Mouse (Mus musculus): Measurements from ENCODE around the gene Aldh2. TPM values are rescaled to one million over a fixed set of nuclear protein-coding genes. Genes with fewer than 3 reads are reported as not detected.
"Not testable (repeated sequence)": the region's sequence is repeated elsewhere in the genome, so short reads cannot be mapped to it uniquely, and the experiment has no call there.

Aldh2 gene
- polyA plus RNA-seq (2015; fragmentation: Nextera tagmentation; extraction: Ambion mirVana): 121 and 123 TPM in 2 replicates

DNA sequence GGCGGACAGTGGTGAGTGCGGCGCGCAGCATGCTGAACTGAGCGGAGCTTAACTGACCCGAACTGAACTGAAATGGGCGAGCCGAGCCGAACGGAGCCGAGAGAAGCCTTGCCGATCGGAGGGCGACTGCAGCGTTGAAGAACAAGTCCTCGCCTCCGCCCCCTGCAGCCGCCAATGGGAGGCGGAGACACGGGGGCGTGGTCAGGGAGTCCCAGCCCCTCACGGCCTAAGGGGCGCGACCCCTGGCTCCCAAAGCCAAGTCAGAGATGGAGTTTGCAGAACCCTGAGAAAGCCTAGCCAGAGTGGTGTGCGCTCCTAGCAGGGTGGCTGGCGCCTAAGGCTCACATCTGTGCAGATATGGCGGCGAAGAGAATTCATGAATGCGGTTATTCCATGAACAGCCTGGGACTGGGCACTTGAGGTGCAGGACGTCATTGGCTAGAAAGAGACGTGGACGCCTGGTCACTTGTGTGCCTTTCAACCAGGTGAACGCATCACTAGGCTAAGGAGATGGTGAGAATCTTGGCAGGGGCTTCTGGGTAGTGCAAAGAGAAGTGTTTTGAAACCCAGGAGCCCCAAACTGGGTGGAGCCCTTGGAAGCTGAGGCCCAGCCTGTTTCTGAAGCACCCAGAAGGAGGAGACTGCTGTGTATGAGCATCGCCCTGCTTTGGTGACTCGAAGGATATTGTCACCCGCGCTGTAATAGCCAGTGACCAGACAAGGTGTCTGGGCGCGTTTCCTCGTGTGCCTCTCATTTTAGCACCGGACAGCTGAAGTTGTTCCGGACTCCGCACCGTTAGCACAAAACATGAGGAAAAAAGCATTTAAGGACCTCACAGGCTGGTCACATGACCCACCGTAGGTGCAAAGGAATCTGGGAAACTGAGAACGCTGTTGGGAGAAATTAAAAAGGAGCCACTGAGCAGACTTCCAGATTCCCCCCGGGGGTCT lies at the start of gene Aldh2:
Gene Aldh2, minus strand, starts transcription at position 374 of the 951 bp plus-strand sequence.
- H3K4me1 ChIP-seq: peaks cover 30% of the 10 kb centered on the region
- H3K27ac ChIP-seq: peak within 1 kb of the TSS; percentile 77
- peak within 1 kb of the TSS; percentile 98 for H3K4me2 ChIP-seq
- H3K4me3 ChIP-seq: peak within 1 kb of the TSS; percentile 77
- H3K27me3 ChIP-seq (replicated peaks): no peaks in the 10 kb centered on the region
- ATAC-seq (replicated peaks): peak; percentile 84
- WGBS: 3% methylated on average over 47 of the region's 47 CpGs
- H3K9me3 ChIP-seq: no peaks in the 10 kb centered on the region
- H3K36me3 ChIP-seq (replicated peaks): no peaks in the 10 kb centered on the region
- H3K9ac ChIP-seq: peak within 1 kb of the TSS; percentile 75

GRCm38 (mm10) chr5:121639601-121640000 lies 46.0 kb upstream of the Aldh2 start:
- Histone ChIP-seq H3K27ac (no peak overlapping the region), H3K36me3 (replicated peaks) (no peaks in the 10 kb centered on the region), H3K4me1 (no peaks in the 10 kb centered on the region), H3K4me3 (no peak overlapping the region), H3K27me3 (replicated peaks) (no peaks in the 10 kb centered on the region), H3K9me3 (no peaks in the 10 kb centered on the region), H3K4me2 (no peak overlapping the region), H3K9ac (no peak overlapping the region)
- WGBS: 92% methylated on average over 9 of the region's 9 CpGs
- no peak for ATAC-seq (replicated peaks)

GRCm38 (mm10) chr5:121637296-121637695 lies 43.7 kb upstream of the Aldh2 start:
- H3K36me3 ChIP-seq (replicated peaks): no peaks in the 10 kb centered on the region
- no peak overlapping the region for H3K27ac ChIP-seq
- no peak overlapping the region for H3K4me2 ChIP-seq
- H3K9ac ChIP-seq: no peak overlapping the region
- H3K4me3 ChIP-seq: no peak overlapping the region
- 89% methylated on average over 6 of the region's 6 CpGs for WGBS
- H3K4me1 ChIP-seq: no peaks in the 10 kb centered on the region
- no peaks in the 10 kb centered on the region for H3K27me3 ChIP-seq (replicated peaks)
- ATAC-seq (replicated peaks): no peak
- no peaks in the 10 kb centered on the region for H3K9me3 ChIP-seq

- Histone ChIP-seq H3K36me3 (replicated peaks) (no peaks in the 10 kb centered on the region), H3K27ac (no peak overlapping the region), H3K9ac (no peak overlapping the region), H3K9me3 (no peaks in the 10 kb centered on the region), H3K4me3 (no peak overlapping the region), H3K27me3 (replicated peaks) (no peaks in the 10 kb centered on the region), H3K4me2 (no peak overlapping the region), H3K4me1 (no peaks in the 10 kb centered on the region)
- no peak for ATAC-seq (replicated peaks)
- 93% methylated on average over 5 of the region's 5 CpGs for WGBS
Observed at GRCm38 (mm10) chr5:121634668-121635067, 41.0 kb upstream of the Aldh2 start.

DNA sequence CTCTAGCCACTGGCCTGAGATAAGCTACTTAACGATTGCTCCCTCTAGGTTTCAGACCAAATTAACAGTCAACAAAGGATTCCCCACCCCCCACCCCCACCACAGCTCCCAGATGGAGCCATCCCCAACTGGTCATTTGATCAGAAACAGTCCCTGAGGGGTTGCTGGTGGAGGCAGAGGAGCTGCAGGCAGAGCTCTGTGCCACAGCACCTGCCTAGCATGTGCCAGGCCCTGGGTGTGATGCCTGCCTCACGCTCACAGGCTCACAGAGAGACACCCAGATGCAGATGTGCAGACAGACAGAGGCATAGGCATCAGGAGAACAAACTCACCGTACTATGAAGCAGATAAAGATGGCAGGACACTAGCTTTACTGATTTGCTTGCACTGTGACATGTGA lies 39.2 kb upstream of the Aldh2 start:
- ATAC-seq (replicated peaks): no peak
- H3K4me2 ChIP-seq: no peak overlapping the region
- H3K27me3 ChIP-seq (replicated peaks): no peaks in the 10 kb centered on the region
- 34% methylated on average over 3 of the region's 3 CpGs for WGBS
- H3K4me1 ChIP-seq: no peaks in the 10 kb centered on the region
- no peak overlapping the region for H3K9ac ChIP-seq
- no peak overlapping the region for H3K4me3 ChIP-seq
- H3K36me3 ChIP-seq (replicated peaks): no peaks in the 10 kb centered on the region
- H3K27ac ChIP-seq: no peak overlapping the region
- H3K9me3 ChIP-seq: no peaks in the 10 kb centered on the region

GRCm38 (mm10) chr5:121631106-121631647 lies 37.6 kb upstream of the Aldh2 start:
- not testable (repeated sequence) for ATAC-seq (replicated peaks); H3K36me3 ChIP-seq (replicated peaks)
- WGBS: 59% methylated on average over 9 of the region's 9 CpGs

DNA sequence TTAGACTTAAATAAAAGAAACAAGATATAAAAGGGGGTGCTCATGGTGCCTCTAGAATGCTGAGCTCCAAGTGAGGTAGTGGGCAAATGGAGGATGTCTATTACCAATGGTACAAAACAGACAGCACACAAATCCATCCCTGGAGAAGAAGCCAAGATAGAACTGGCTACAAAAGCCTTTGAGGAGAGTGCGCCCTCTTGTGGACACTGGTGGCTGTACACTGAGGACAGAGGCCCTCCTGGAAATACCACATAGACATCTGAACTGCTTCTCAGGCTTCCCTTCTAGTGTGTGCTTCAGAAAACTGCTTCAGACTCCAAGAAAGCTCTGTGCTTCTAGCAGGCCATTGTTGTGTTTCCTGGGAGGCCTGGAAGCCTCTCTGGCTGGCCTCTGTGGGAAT lies 34.2 kb upstream of the Aldh2 start:
- Histone ChIP-seq H3K4me3 (no peak overlapping the region), H3K9me3 (no peaks in the 10 kb centered on the region), H3K9ac (no peak overlapping the region), H3K4me2 (no peak overlapping the region), H3K27ac (no peak overlapping the region), H3K27me3 (replicated peaks) (no peaks in the 10 kb centered on the region), H3K36me3 (replicated peaks) (no peaks in the 10 kb centered on the region), H3K4me1 (no peaks in the 10 kb centered on the region)
- WGBS: 4% methylated on average over 1 of the region's 1 CpGs
- ATAC-seq (replicated peaks): no peak

More at GRCm38 (mm10) chr5:121631106-121631647, 37.6 kb upstream of the Aldh2 start:
- not testable (repeated sequence) for H3K9me3 ChIP-seq; H3K27me3 ChIP-seq (replicated peaks); H3K4me2 ChIP-seq; H3K4me1 ChIP-seq; H3K9ac ChIP-seq; H3K27ac ChIP-seq; H3K4me3 ChIP-seq

GRCm38 (mm10) chr5:121623241-121623640 lies 29.6 kb upstream of the Aldh2 start:
- WGBS: 92% methylated on average over 3 of the region's 3 CpGs
- ATAC-seq (replicated peaks): no peak

GRCm38 (mm10) chr5:121621102-121621501 lies 27.5 kb upstream of the Aldh2 start:
- 96% methylated on average over 5 of the region's 5 CpGs for WGBS
- Histone ChIP-seq H3K36me3 (replicated peaks) (no peaks in the 10 kb centered on the region), H3K9me3 (no peaks in the 10 kb centered on the region), H3K27ac (no peak overlapping the region), H3K4me3 (no peak overlapping the region), H3K9ac (no peak overlapping the region), H3K4me1 (peaks cover 15% of the 10 kb centered on the region), H3K4me2 (no peak overlapping the region), H3K27me3 (replicated peaks) (no peaks in the 10 kb centered on the region)
- no peak for ATAC-seq (replicated peaks)

More at GRCm38 (mm10) chr5:121623241-121623640, 29.6 kb upstream of the Aldh2 start:
- Histone ChIP-seq H3K27ac (no peak overlapping the region), H3K4me2 (no peak overlapping the region), H3K4me3 (no peak overlapping the region), H3K9me3 (no peaks in the 10 kb centered on the region), H3K27me3 (replicated peaks) (no peaks in the 10 kb centered on the region), H3K4me1 (peaks cover 10% of the 10 kb centered on the region), H3K9ac (no peak overlapping the region), H3K36me3 (replicated peaks) (no peaks in the 10 kb centered on the region)

DNA sequence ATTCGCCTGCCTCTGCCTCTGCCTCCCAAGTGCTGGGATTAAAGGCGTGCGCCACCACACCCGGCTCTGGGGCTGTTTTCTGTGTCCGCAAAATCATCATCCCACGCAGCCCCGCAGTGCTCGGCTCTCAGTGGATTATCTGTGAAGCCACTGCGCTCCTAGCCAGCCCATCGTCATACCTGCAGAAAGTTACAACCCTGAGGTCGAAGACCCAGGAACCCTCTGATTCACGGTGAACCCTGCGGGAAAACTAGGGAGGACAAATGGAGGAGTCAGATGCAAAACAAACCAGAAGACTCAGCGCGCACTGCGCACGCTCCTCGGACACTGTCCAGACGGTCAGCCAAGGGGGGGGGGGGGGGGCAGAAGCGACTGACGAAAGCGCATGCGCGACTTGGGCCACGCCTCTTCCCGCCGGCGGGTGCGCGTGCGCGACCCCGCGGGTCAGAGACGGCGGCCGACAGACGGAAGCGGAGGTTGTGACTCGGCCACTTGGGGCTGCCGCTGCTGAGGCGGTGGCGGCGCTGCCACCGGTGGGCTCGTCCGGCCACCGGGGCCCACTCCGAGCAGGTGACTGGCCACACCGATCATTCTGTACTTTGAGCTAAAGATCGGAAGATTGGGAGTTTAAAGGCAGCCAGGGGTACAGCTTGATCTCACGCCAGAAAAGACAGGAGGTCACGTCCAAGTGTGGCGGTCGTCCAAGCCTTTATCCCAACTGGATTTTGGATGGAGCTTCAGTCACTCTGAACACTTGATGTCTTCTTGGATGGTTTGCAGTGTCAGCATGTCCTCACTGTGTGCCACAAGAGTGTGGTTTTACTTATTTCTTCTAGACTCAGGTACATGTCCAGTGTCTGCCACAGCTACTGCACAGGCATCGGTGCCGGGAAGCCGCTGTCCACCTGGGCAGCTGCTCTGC lies 25.2 kb upstream of the Aldh2 start, which contains the start of gene Acad12:
Gene Acad12, minus strand, starts transcription at position 347 of the 922 bp plus-strand sequence.
- Histone ChIP-seq H3K4me1 (peaks cover 15% of the 10 kb centered on the region), H3K4me3 (peak within 1 kb of the TSS; percentile 60), H3K27ac (peak within 1 kb of the TSS; percentile 85), H3K9me3 (no peaks in the 10 kb centered on the region), H3K36me3 (replicated peaks) (no peaks in the 10 kb centered on the region), H3K27me3 (replicated peaks) (no peaks in the 10 kb centered on the region), H3K9ac (peak within 1 kb of the TSS; percentile 70), H3K4me2 (peak within 1 kb of the TSS; percentile 70)
- peak; percentile 91 for ATAC-seq (replicated peaks)
- under 1% methylated on average over 52 of the region's 58 CpGs for WGBS

- not testable (repeated sequence) for H3K9me3 ChIP-seq; H3K9ac ChIP-seq; ATAC-seq (replicated peaks); H3K4me3 ChIP-seq; H3K27me3 ChIP-seq (replicated peaks); H3K27ac ChIP-seq; H3K4me2 ChIP-seq; H3K36me3 ChIP-seq (replicated peaks)
- H3K4me1 ChIP-seq: peaks cover 13% of the 10 kb centered on the region
- 86% methylated on average over 3 of the region's 3 CpGs for WGBS
Observed at GRCm38 (mm10) chr5:121614921-121615320, 21.3 kb upstream of the Aldh2 start.

GRCm38 (mm10) chr5:121612036-121612435 lies 18.4 kb upstream of the Aldh2 start:
- no peaks in the 10 kb centered on the region for H3K4me1 ChIP-seq
- H3K36me3 ChIP-seq (replicated peaks): no peaks in the 10 kb centered on the region
- ATAC-seq (replicated peaks): no peak
- no peak overlapping the region for H3K27ac ChIP-seq
- H3K9me3 ChIP-seq: no peaks in the 10 kb centered on the region
- 86% methylated on average over 6 of the region's 6 CpGs for WGBS
- H3K27me3 ChIP-seq (replicated peaks): no peaks in the 10 kb centered on the region
- H3K9ac ChIP-seq: no peak overlapping the region
- no peak overlapping the region for H3K4me2 ChIP-seq
- no peak overlapping the region for H3K4me3 ChIP-seq

All from midbrain, embryonic 15.5 days (tissue).